Mouse (Mus musculus) hindbrain, embryonic 11.5 days (tissue): ENCODE results near the gene BC037034. TPM values are rescaled to one million over a fixed set of nuclear protein-coding genes. Genes with fewer than 3 reads are reported as not detected.

Source experiments
- ATAC-seq: fragments of 200-750 bp; cut with Nextera tagmentation; 2 replicates; pipeline ENCODE4 v1.8.0; 2017; ENCODE audit warnings: mild to moderate bottlenecking, moderate TSS enrichment, moderate library complexity; ENCODE audit not compliant: low FRiP score
- DNase-seq: peaks from one replicate; pipeline ENCODE4 v3.0.0-alpha.2; 2015; ENCODE audit warnings: low spot score
- H3K27ac ChIP-seq: fragments of 300-500 bp; sonication (generic); 2 replicates; pipeline ENCODE4 v1.5.1; 2014; ENCODE audit warnings: mild to moderate bottlenecking, low read depth, low read length
- H3K27me3 ChIP-seq: fragments of 300-500 bp; sonication (generic); 2 replicates; pipeline ENCODE4 v1.6.1; 2014; ENCODE audit warnings: mild to moderate bottlenecking, low read length, moderate library complexity, mixed read lengths; ENCODE audit not compliant: control insufficient read depth, insufficient read depth
- H3K36me3 ChIP-seq: fragments of 300-500 bp; sonication (generic); 2 replicates; pipeline ENCODE4 v1.6.1; 2014; ENCODE audit warnings: mild to moderate bottlenecking, low read length, moderate library complexity, mixed read lengths; ENCODE audit not compliant: control insufficient read depth, insufficient read depth
- H3K4me1 ChIP-seq: fragments of 300-500 bp; sonication (generic); replicated peaks from 2 replicates; pipeline ENCODE4 v1.6.1; 2014; ENCODE audit warnings: low read length, mixed read lengths; ENCODE audit not compliant: control insufficient read depth, insufficient read depth
- H3K4me2 ChIP-seq: fragments of 300-500 bp; sonication (generic); replicated peaks from 2 replicates; pipeline ENCODE4 v1.6.1; 2014; ENCODE audit warnings: mild to moderate bottlenecking, low read depth, low read length
- H3K4me3 ChIP-seq: fragments of 300-500 bp; sonication (generic); 2 replicates; pipeline ENCODE4 v1.5.1; 2014; ENCODE audit warnings: low read depth, low read length
- H3K9ac ChIP-seq: fragments of 300-500 bp; sonication (generic); 2 replicates; pipeline ENCODE4 v1.6.1; 2014; ENCODE audit warnings: low read depth, low read length
- H3K9me3 ChIP-seq: fragments of 300-500 bp; sonication (generic); 2 replicates; pipeline ENCODE4 v1.6.1; 2016; ENCODE audit warnings: low read length; ENCODE audit not compliant: control insufficient read depth
- WGBS: fragments of 180-500 bp; shearing (Covaris S2); extraction: QIAGEN DNeasy Blood & Tissue Kit; methylation state at CpG from one replicate; pipeline ENCODE4 v1.1.7; 2014; 5-methylcytosine and 5-hydroxymethylcytosine counted together
- polyA plus RNA-seq: library from polyadenylated mRNA; unstranded; fragments of >200 nt; fragmentation: Nextera tagmentation; extraction: Ambion mirVana; gene quantifications from 2 replicates; pipeline ENCODE4 v1.2.1, GENCODE M21; 2014

The BC037034 gene
- polyA plus RNA-seq, 1 experiment from 2014 or later, result 7.1 TPM

DNA sequence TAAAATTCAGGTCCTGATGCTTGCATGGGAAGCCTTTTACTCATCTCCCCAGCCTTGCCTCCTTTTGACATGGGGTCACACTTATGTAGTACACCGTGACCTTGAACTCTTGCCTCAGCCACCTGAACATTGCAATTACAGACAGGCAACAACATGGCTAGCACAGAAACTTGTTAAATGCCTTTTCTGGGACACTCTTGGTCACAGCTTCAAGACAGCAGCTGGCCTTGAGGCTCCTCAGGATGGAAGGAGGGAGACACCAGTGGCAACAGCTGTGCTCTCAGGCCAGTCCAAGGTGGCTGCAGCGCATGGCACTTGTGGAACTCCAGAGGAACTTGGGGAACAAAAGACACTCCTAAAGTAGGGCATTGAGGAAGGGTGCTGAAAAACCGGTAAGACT is 3.3 kb upstream of the BC037034 start:
- H3K27me3 ChIP-seq, result no peaks in the 10 kb centered on the region
- H3K4me2 ChIP-seq, result no peak overlapping the region
- peaks cover 10% of the 10 kb centered on the region for H3K4me1 ChIP-seq
- no peak overlapping the region for H3K27ac ChIP-seq
- H3K9ac ChIP-seq, result no peak overlapping the region
- ATAC-seq, result no peak
- no peak overlapping the region for H3K4me3 ChIP-seq
- 86% methylated on average over 3 of the region's 3 CpGs for WGBS
- no peaks in the 10 kb centered on the region for H3K36me3 ChIP-seq
- H3K9me3 ChIP-seq, result no peaks in the 10 kb centered on the region
- DNase-seq, result no peak

DNA sequence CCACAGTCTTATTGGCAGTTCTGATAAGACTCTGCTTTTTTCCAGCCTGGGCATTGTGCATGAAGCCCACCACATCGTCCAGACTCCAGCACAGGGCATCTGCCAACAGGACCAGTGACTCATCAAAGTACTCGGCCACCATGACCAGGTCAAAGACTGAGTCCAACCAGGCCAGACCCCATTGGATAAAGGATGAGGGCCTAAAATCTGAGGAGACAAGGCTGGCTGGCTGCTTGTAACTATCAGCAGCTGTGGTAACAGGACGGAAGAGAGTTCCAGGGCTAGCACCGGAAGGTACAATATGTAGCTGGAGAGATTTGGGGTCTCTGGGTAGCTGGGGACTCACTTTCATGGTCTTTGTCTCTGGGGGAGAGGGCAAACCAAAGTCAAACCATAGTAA is 1.9 kb upstream of the BC037034 start:
- ATAC-seq (no peak), DNase-seq (no peak)
- H3K9ac ChIP-seq, result no peak overlapping the region
- H3K4me3 ChIP-seq, result no peak overlapping the region
- no peaks in the 10 kb centered on the region for H3K27me3 ChIP-seq
- no peak overlapping the region for H3K4me2 ChIP-seq
- no peaks in the 10 kb centered on the region for H3K9me3 ChIP-seq
- no peak overlapping the region for H3K27ac ChIP-seq
- H3K36me3 ChIP-seq, result peaks cover 3% of the 10 kb centered on the region; the same call in 1 of the 2 replicates
- H3K4me1 ChIP-seq, result peaks cover 8% of the 10 kb centered on the region
- 95% methylated on average over 4 of the region's 4 CpGs for WGBS

DNA sequence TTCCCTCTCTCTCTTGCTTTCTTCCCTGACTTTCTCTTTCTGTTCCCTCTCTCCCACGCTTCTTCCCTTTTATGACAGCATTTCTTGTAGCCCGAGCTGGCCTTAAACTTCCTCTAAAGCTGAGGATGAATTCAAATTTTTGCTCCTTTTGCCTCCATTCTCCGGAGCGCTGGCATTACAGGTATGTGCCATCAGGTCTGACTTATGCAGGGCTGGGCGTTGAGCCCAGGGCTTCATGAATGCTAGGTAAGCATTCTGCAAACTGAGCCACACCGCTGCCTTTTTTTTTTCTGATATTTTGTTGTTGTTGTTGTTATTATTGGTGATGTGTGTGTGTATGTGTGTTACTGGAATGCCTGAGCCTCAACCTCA is 360 bp upstream of the BC037034 start:
- no peak for ATAC-seq
- H3K4me2 ChIP-seq, result peak overlapping the region; percentile 97
- H3K9ac ChIP-seq, result peak overlapping the region; percentile 84
- no peaks in the 10 kb centered on the region for H3K9me3 ChIP-seq
- H3K27ac ChIP-seq, result 0 out of 2 replicates have a peak overlapping the region, but pooled peaks have one; percentile 72
- no peaks in the 10 kb centered on the region for H3K27me3 ChIP-seq
- peak overlapping the region; percentile 90 for H3K4me3 ChIP-seq
- 19% methylated on average over 6 of the region's 6 CpGs for WGBS
- peaks cover 3% of the 10 kb centered on the region; the same call in 1 of the 2 replicates for H3K36me3 ChIP-seq
- peaks cover 8% of the 10 kb centered on the region for H3K4me1 ChIP-seq
- no peak for DNase-seq

DNA sequence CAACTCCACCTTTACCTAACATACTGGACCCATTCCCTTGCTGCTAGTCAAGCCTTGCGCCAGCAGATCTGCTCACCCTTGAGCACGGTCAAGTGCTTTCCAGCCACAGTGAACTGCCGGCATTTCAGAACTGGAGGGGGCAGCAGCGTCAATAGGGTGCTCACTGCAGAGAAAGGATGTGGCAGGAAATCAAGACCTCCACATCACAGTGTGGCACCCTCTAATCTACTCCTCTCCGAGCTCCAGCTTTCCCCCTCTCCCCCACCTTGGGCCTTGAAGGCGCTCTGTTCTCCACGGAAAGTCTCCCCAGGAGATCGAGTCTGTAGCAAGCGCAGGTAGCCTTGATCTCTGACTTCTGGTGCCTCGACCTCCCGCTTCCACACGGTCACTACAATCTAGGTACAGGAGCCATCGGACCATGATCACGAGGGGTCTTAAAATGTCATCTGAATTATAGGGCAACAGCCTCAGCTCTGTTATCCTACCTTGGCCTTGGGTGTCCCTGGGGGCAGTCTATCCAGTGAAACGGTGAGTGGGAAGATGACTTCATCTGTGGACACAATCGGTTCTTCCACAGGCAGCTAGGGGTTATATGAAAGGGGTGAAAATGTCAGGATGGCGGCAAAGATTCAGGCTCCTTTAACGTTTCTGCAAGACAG is 1.1 kb downstream of the BC037034 start:
- Histone ChIP-seq H3K4me1 (peaks cover 8% of the 10 kb centered on the region), H3K9me3 (no peaks in the 10 kb centered on the region), H3K9ac (peak overlapping the region; percentile 84), H3K27me3 (no peaks in the 10 kb centered on the region), H3K4me3 (peak overlapping the region; percentile 90), H3K36me3 (peaks cover 7% of the 10 kb centered on the region; the same call in 1 of the 2 replicates), H3K27ac (no peak overlapping the region), H3K4me2 (peak overlapping the region; percentile 97)
- DNase-seq (no peak), ATAC-seq (0 out of 2 replicates have a peak, but pooled peaks have one; percentile 3)
- WGBS, result 66% methylated on average over 18 of the region's 18 CpGs

DNA sequence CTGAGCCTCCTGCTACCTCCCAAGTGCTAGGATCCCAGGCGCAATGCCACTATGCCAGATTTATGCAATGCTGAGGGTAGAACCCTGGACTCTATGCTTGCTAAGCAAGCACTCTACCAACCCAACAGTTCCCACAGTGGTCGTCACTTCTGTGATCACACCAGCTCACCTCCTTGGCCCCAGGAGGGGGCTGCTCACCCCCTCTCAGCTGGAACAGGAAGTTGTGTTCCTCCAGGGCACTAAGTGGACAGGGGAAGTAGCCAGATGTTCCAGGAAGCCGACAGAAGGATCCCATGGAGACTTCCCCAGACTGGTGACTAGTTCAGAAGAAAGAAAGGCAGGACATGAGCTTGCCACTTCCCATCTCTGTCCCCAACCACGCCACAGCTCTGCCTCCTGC is 1.8 kb downstream of the BC037034 start:
- DNase-seq (no peak), ATAC-seq (no peak)
- no peaks in the 10 kb centered on the region for H3K27me3 ChIP-seq
- H3K9me3 ChIP-seq, result no peaks in the 10 kb centered on the region
- no peak overlapping the region for H3K9ac ChIP-seq
- WGBS, result 82% methylated on average over 4 of the region's 4 CpGs
- no peak overlapping the region for H3K27ac ChIP-seq
- peaks cover 7% of the 10 kb centered on the region; the same call in 1 of the 2 replicates for H3K36me3 ChIP-seq
- no peak overlapping the region for H3K4me2 ChIP-seq
- H3K4me1 ChIP-seq, result peaks cover 8% of the 10 kb centered on the region
- no peak overlapping the region for H3K4me3 ChIP-seq

DNA sequence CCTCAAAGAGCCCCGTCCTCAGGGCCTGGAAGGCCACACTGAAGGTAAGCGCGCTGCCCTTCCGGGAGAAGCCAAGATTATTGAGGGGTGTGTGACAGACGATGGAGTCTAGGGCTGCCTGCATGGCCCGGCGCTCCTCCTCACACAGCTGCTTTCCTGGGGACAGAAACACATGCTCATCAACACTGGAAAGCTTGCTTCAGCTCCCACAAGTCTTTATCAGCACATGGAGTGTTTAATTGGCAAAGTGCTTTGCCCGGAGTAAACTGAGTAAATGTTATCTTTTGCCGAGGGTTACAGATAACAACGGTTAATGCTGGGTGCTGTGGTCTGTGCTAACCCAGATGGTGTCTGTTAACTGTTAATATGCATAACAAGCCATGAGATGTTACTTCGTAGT is 3.0 kb downstream of the BC037034 start:
- peaks cover 7% of the 10 kb centered on the region; the same call in 1 of the 2 replicates for H3K36me3 ChIP-seq
- no peak overlapping the region for H3K4me3 ChIP-seq
- no peaks in the 10 kb centered on the region for H3K27me3 ChIP-seq
- 93% methylated on average over 11 of the region's 11 CpGs for WGBS
- DNase-seq, result no peak
- no peaks in the 10 kb centered on the region for H3K9me3 ChIP-seq
- ATAC-seq, result no peak
- H3K4me1 ChIP-seq, result peaks cover 12% of the 10 kb centered on the region
- H3K27ac ChIP-seq, result no peak overlapping the region
- no peak overlapping the region for H3K9ac ChIP-seq
- no peak overlapping the region for H3K4me2 ChIP-seq

DNA sequence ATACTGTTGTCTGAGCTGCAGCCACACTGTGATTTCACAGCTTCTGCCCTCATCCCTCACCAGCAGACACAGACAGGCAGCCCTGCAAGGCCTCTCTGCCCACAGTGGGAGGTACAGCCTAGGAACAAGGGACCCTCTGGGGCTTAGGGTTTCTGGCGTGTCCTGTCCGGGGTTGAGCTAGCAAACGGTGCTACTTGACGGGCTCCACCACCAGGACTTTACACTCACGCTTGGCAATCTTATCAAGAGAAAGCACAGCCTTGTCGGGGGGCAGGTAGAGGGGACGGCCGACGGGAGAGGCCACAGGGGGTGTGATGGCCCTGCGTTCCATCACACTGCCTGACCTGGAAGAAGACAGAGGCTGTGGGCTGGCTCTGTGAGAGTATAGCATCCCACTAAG is 3.8 kb downstream of the BC037034 start:
- no peak overlapping the region for H3K27ac ChIP-seq
- DNase-seq (no peak), ATAC-seq (no peak)
- no peak overlapping the region for H3K4me3 ChIP-seq
- H3K9ac ChIP-seq, result no peak overlapping the region
- 91% methylated on average over 10 of the region's 10 CpGs for WGBS
- peaks cover 7% of the 10 kb centered on the region; the same call in 1 of the 2 replicates for H3K36me3 ChIP-seq
- H3K9me3 ChIP-seq, result no peaks in the 10 kb centered on the region
- H3K27me3 ChIP-seq, result no peaks in the 10 kb centered on the region
- H3K4me1 ChIP-seq, result peaks cover 12% of the 10 kb centered on the region
- H3K4me2 ChIP-seq, result no peak overlapping the region

DNA sequence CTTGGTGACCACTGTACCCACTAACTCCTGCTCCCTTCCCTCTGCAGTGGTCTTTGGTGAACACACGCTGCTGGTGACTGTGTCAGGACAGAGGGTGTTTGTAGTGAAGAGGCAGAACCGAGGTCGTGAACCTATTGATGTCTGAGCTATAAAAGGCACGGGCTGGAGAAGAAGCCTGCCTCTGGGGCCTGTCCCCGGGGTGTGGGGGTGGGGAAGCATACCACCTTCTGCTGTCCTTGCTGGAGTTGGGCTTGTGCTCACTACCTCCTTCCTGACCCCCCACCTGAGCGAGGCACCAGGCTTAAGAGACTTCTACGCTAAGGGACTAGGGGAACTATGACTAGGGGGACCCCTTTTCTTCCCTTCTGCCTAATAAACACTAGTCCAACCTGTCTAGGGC is 4.8 kb downstream of the BC037034 start:
- Histone ChIP-seq H3K27me3 (no peaks in the 10 kb centered on the region), H3K4me1 (peaks cover 10% of the 10 kb centered on the region), H3K9me3 (no peaks in the 10 kb centered on the region), H3K36me3 (peaks cover 7% of the 10 kb centered on the region; the same call in 1 of the 2 replicates), H3K9ac (no peak overlapping the region), H3K4me2 (no peak overlapping the region), H3K4me3 (no peak overlapping the region), H3K27ac (no peak overlapping the region)
- WGBS, result 80% methylated on average over 7 of the region's 7 CpGs
- no peak for DNase-seq
- no peak for ATAC-seq

DNA sequence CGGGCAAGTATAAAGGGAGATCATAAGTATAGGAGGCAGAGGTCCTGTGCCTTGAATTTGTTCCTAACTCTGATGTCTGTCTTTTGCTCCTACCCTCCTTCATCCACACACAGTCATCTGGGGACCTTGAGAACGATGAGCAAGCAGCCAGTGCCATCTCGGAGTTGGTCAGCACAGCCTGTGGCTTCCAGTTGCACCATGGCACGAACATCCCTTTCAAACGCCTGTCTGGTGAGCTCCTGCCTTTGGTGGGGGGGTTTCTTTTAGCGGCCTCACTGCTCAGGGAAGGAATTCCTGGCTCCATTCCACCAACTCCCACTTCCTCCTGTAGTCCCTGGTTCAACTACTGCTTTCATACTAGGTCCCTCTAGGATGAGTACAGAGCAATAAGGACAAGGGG is 5.3 kb downstream of the BC037034 start:
- Histone ChIP-seq H3K9me3 (no peaks in the 10 kb centered on the region), H3K27me3 (no peaks in the 10 kb centered on the region), H3K4me1 (peaks cover 10% of the 10 kb centered on the region), H3K4me3 (no peak overlapping the region), H3K9ac (no peak overlapping the region), H3K36me3 (peaks cover 7% of the 10 kb centered on the region; the same call in 1 of the 2 replicates), H3K4me2 (no peak overlapping the region), H3K27ac (no peak overlapping the region)
- ATAC-seq, result no peak
- DNase-seq, result no peak
- WGBS, result 83% methylated on average over 6 of the region's 6 CpGs
